Mouse (Mus musculus): ENCODE results near the gene Clba1.
A peak's percentile ranks its signal among the peaks of the same experiment; 100 is the strongest.
"Not testable (repeated sequence)": the region's sequence is repeated elsewhere in the genome, so short reads cannot be mapped to it uniquely, and the experiment has no call there.

Gene Clba1

GRCm38 (mm10) chr12:112795466-112796104 lies 13.2 kb upstream of the Clba1 start:
- no peak for DNase-seq

GRCm38 (mm10) chr12:112796551-112797510 lies 11.9 kb upstream of the Clba1 start:
- no peak for DNase-seq

GRCm38 (mm10) chr12:112797672-112798331 lies 10.9 kb upstream of the Clba1 start:
- peak; percentile 62 for DNase-seq

GRCm38 (mm10) chr12:112798332-112798681 lies 10.4 kb upstream of the Clba1 start:
- no peak for DNase-seq

- DNase-seq, result no peak
Measured at GRCm38 (mm10) chr12:112798716-112799115, 10.0 kb upstream of the Clba1 start.

- DNase-seq, result no peak
Measured at GRCm38 (mm10) chr12:112799237-112799970, 9.3 kb upstream of the Clba1 start.

- DNase-seq, result peak; percentile 42
Measured at GRCm38 (mm10) chr12:112800476-112800875, 8.3 kb upstream of the Clba1 start.

GRCm38 (mm10) chr12:112801864-112802846 lies 6.6 kb upstream of the Clba1 start, which contains the start of gene Ahnak2:
Ahnak2 (minus strand) TSS chr12:112802657.
- DNase-seq, result peak; percentile 36

- DNase-seq, result no peak
Measured at GRCm38 (mm10) chr12:112802917-112803316, 5.8 kb upstream of the Clba1 start.

- no peak for DNase-seq
Measured at GRCm38 (mm10) chr12:112804046-112804445, 4.7 kb upstream of the Clba1 start.

GRCm38 (mm10) chr12:112806044-112806443 lies 2.7 kb upstream of the Clba1 start:
- no peak for DNase-seq

GRCm38 (mm10) chr12:112807796-112808195 lies 941 bp upstream of the Clba1 start:
- no peak for DNase-seq

GRCm38 (mm10) chr12:112808212-112808586 lies 538 bp upstream of the Clba1 start:
- no peak for DNase-seq

GRCm38 (mm10) chr12:112809641-112810040 lies 904 bp downstream of the Clba1 start:
- no peak for DNase-seq

- DNase-seq, result no peak
Measured at GRCm38 (mm10) chr12:112810092-112810885, 1.6 kb downstream of the Clba1 start.

- DNase-seq, result no peak
Measured at GRCm38 (mm10) chr12:112813370-112813769, 4.6 kb downstream of the Clba1 start.

GRCm38 (mm10) chr12:112814682-112815470 lies 6.1 kb downstream of the Clba1 start:
- DNase-seq, result no peak

- peak; percentile 66 for DNase-seq
Measured at GRCm38 (mm10) chr12:112816294-112816693, 7.6 kb downstream of the Clba1 start.

GRCm38 (mm10) chr12:112816866-112817265 lies 8.1 kb downstream of the Clba1 start:
- DNase-seq, result not testable (repeated sequence)

Measured in right cerebral cortex, postnatal 25 days (tissue).